Mouse (Mus musculus): Measurements from ENCODE around the gene Cdk5rap2.

DNA sequence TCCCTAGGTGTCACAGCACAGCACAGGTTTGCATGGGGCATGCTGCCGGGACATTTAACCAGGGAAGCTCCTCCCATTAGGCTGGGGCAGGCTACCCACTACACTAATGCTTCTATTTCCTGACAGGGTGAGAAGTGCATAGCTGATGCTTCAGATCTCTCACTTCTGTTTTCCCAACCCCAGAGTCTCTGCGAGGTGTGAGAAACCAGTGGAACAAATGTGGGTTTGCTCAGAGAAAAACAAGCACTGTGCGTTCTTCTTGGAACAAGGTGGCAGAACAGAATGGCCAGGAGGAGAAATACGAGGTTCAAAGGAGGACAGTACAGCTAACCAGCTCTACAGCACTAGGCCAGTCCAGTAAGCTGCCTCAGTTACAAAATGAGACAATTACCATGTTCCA is 106.4 kb downstream of the Cdk5rap2 start:
- TF ChIP-seq CTCF (IDR thresholded peaks at IDR 0.05; ENCODE audit: control insufficient read depth, insufficient read depth, insufficient replicate concordance, low read depth, low read length), result no peak
- no peak for TF ChIP-seq POLR2A (IDR thresholded peaks at IDR 0.05; ENCODE audit: control insufficient read depth, low read depth, low read length)
